Mouse (Mus musculus): ENCODE measurements at regions not wholly inside any gene's neighbourhood (a gene's known extent, or its start where the extent isn't known, plus 50 kb on each side); places are given as distances from the start of the nearest gene placed in this dataset.

GRCm38 (mm10) chr2:128526100-128526499, 64.9 kb upstream of the Spdye4c start:
- no peak for DNase-seq (ENCODE audit: low spot score in 2 of 2)

GRCm38 (mm10) chr2:128526883-128527344, 64.1 kb upstream of the Spdye4c start:
- DNase-seq (ENCODE audit: low spot score in 2 of 2), result no peak

GRCm38 (mm10) chr2:128536294-128536693, 54.7 kb upstream of the Spdye4c start:
- DNase-seq (ENCODE audit: low spot score in 2 of 2), result no peak

- DNase-seq (ENCODE audit: low spot score in 2 of 2), result no peak
These were observed 53.6 kb upstream of the Spdye4c start for GRCm38 (mm10) chr2:128537425-128537824.

- DNase-seq (ENCODE audit: low spot score in 2 of 2), result no peak
These were observed 52.3 kb upstream of the Spdye4c start for GRCm38 (mm10) chr2:128538736-128539135.
